Mouse (Mus musculus) adrenal gland, postnatal 4 days (tissue): ENCODE data around the gene Rnf145. TPM values are rescaled to one million over a fixed set of nuclear protein-coding genes. Genes with fewer than 3 reads are reported as not detected.
A peak's percentile ranks its signal among the peaks of the same experiment; 100 is the strongest.

Experiments
- DNase-seq, 2 experiments: peaks; one replicate each; pipeline ENCODE4 v3.0.0; 2021 to 2022; ENCODE audit warnings: low spot score in 2 of 2, mixed read lengths in 2 of 2
- total RNA-seq, 2 experiments: library from RNA; stranded (reverse); gene quantifications; 2 replicates each; pipeline ENCODE4 v1.2.3; 2021

Rnf145 gene
- total RNA-seq, 2 experiments from 2014 or later = 111 to 113 TPM

- DNase-seq = no peak
Observed at GRCm38 (mm10) chr11:44508876-44509275, 9.9 kb upstream of the Rnf145 start.

GRCm38 (mm10) chr11:44509906-44510305 lies 8.9 kb upstream of the Rnf145 start:
- DNase-seq = no peak

GRCm38 (mm10) chr11:44510371-44510770 lies 8.4 kb upstream of the Rnf145 start:
- no peak for DNase-seq

- no peak for DNase-seq
Observed at GRCm38 (mm10) chr11:44512044-44513025, 6.4 kb upstream of the Rnf145 start.

- no peak for DNase-seq
Observed at GRCm38 (mm10) chr11:44513026-44513422, 5.7 kb upstream of the Rnf145 start.

GRCm38 (mm10) chr11:44514666-44515065 lies 4.1 kb upstream of the Rnf145 start:
- DNase-seq = no peak

- DNase-seq = no peak
Observed at GRCm38 (mm10) chr11:44516362-44516761, 2.4 kb upstream of the Rnf145 start.

- no peak for DNase-seq
Observed at GRCm38 (mm10) chr11:44517561-44518280, 1.0 kb upstream of the Rnf145 start.

GRCm38 (mm10) chr11:44519096-44519949 lies 559 bp downstream of the Rnf145 start:
- DNase-seq = peak; percentile 17 to 23

- DNase-seq = peak; percentile 54 to 75
Observed at GRCm38 (mm10) chr11:44519950-44520761, 1.4 kb downstream of the Rnf145 start.

GRCm38 (mm10) chr11:44522594-44522993 lies 3.8 kb downstream of the Rnf145 start:
- no peak for DNase-seq

- no peak for DNase-seq
Observed at GRCm38 (mm10) chr11:44525765-44526164, 7.0 kb downstream of the Rnf145 start.

GRCm38 (mm10) chr11:44526654-44527263 lies 8.0 kb downstream of the Rnf145 start:
- no peak for DNase-seq

- no peak for DNase-seq
Observed at GRCm38 (mm10) chr11:44528560-44529199, 9.9 kb downstream of the Rnf145 start.

GRCm38 (mm10) chr11:44529200-44529599 lies 10.4 kb downstream of the Rnf145 start:
- no peak for DNase-seq

- no peak for DNase-seq
Observed at GRCm38 (mm10) chr11:44529716-44530115, 11.0 kb downstream of the Rnf145 start.

GRCm38 (mm10) chr11:44530382-44530781 lies 11.6 kb downstream of the Rnf145 start:
- DNase-seq = no peak

- DNase-seq = no peak
Observed at GRCm38 (mm10) chr11:44530867-44531266, 12.1 kb downstream of the Rnf145 start.

- no peak for DNase-seq
Observed at GRCm38 (mm10) chr11:44531617-44532016, 12.9 kb downstream of the Rnf145 start.
